Mouse (Mus musculus): Measurements from ENCODE around the gene Prss21.

GRCm38 (mm10) chr17:23853292-23853691 lies 14.6 kb upstream of the Prss21 start:
- TF ChIP-seq CTCF (IDR thresholded peaks at IDR 0.05; ENCODE audit: borderline replicate concordance, extremely low read depth, insufficient read depth, insufficient read length) = peak; percentile 67
- no peak for TF ChIP-seq POLR2A (IDR thresholded peaks at IDR 0.05; ENCODE audit: borderline replicate concordance, extremely low read depth, insufficient read depth, insufficient read length, poor library complexity, severe bottlenecking)
